Mouse (Mus musculus) T-helper 2 cell (primary cell): ENCODE data around the gene BC025920.

Experiments used
- in situ Hi-C: fragments of 300-600 bp; cut with MboI, MseI; formaldehyde crosslinking; loops from one replicate; pipeline ENCODE4 v1.15.1; 2025; ENCODE audit warnings: high pct_unique_total_duplicates

Gene BC025920

DNA sequence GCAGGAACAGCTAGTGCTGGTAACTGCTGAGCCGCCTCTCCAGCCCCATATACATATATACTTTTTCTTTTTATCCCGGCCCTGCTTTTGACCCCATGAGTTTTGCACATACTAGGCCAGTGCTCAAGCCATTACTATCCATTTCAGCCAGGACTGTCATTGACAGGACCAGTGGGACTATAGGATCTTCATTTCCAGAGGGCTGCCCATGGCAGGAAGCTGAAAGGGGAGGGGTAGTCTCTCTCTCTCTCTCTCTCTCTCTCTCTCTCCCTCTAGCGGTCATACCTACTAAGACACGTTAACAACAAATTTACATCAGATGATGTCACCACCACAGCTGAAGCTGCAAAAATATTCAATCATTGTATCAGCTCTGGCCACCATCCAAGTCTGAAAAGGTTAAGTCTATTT is 3.3 kb upstream of the BC025920 start:
- in situ Hi-C loops: loop anchor here (5.0 kb wide), 1 partner anchor 35 kb away; no protein-coding TSS in a partner anchor

GRCm38 (mm10) chr10:81604019-81604967 is 1.8 kb upstream of the BC025920 start:
- in situ Hi-C loops: loop anchor here (5.0 kb wide), 1 partner anchor 37 kb away; no protein-coding TSS in a partner anchor

- in situ Hi-C loops: loop anchor here (5.0 kb wide), 1 partner anchor 38 kb away; no protein-coding TSS in a partner anchor
Measured at GRCm38 (mm10) chr10:81604968-81605665, 953 bp upstream of the BC025920 start.

GRCm38 (mm10) chr10:81605666-81605973 is 450 bp upstream of the BC025920 start:
- in situ Hi-C loops: no loop called here

GRCm38 (mm10) chr10:81608308-81608707 is 2.2 kb downstream of the BC025920 start:
- in situ Hi-C loops: no loop called here

GRCm38 (mm10) chr10:81612779-81613178 is 6.7 kb downstream of the BC025920 start:
- in situ Hi-C loops: no loop called here

- in situ Hi-C loops: no loop called here
Measured at GRCm38 (mm10) chr10:81615486-81615885, 9.4 kb downstream of the BC025920 start.

DNA sequence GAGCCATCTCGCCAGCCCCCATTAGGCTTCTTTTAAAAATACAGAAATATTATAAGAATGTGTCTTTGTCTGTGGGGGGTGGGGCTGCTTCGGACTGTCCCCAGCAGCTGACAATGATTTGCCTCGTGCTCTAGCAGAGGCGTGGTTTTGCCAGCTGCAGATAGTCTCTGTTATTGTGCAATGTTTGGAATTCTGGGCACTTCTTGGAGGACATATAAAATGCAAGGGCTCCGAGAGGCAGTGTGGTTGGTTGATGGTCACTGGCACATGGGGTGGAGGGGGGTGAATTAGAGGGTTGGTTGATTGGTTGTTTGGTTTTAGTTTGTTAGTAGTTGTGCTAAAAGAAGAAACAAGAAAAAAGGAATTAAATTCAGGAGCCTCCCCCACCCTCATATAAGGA is 13.9 kb downstream of the BC025920 start:
- in situ Hi-C loops: no loop called here

DNA sequence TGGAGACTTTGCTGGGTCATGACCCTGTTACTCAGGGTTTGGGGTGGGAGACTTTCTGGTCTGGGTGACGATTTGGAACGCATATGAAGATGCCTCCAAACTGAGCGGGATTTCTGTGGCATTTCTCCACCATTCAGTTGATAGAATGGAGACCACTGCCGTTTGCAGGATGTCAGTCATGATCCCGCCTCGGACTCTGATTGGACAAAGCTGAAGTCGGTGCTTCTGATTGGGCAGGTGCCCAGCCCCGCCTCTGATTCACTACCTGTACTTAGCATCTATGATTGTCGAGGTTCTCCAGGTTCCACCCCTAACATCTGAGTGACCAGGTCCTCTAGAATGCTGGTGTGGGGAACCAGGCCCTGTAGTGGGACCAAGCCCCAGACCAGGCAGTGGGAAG is 14.7 kb downstream of the BC025920 start:
- in situ Hi-C loops: no loop called here

DNA sequence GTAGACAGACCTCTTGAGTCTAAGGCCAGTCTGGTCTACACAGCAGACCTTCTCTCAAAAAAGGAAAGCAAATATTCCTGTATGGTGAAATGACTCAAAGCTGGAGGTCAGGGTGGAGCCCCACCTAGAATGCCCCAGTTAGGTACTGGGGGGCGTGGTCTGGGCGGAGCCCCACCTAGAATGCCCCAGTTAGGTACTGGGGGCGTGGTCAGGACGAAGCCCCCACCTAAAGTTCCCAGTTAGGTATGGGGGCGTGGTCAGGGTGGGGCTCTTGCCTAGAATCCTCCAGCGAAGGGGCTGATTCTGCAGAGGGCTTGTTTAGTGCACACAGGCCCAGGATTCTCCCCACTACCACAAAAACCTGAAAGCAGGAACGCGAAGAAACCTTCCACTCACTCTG is 17.4 kb downstream of the BC025920 start:
- in situ Hi-C loops: no loop called here

DNA sequence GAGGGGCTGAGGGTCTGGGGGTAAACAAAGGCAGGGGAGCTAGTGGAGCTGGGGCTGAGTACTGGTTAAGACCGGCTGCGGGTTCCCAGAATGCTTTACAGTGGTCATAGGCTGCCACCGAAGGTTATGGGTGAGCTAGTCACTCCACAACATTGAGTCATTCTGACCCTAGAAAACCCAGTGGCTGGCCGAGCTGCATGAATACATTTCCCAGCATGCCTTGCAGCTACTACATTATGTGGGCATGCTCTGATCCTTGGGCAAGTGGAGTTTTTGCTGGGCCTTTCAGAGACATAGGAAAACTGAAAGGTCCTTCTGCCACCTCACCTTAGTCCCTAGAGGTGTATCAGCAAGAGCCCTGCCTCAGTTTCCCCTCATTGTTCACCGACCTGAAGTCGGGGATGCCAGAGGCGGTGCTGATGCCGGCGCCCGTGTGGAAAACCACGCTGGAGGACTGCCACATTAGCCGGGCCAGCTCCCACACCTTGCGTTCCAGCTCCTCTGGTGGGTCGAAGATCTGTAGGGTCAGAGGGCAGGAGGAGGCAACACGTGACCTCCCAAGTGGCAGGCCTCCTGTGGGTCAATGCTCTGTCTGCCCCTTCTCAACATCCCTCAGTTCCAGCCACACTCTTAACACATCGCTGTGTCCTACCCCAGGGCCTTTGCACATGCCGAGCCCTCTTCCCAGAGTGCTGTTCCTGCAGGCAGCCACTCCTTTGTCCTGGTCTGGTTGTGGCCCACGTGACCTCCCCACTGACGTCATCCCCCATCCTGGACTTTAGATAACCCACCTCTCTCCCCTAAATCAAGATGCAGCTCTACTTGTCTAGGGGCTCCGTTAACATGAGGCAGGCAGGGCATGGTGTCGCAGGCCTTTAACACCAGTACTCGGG is 20.3 kb downstream of the BC025920 start:
- in situ Hi-C loops: loop anchor here (25.0 kb wide), 1 partner anchor 1711 kb away; the partner anchor contains the start of gene Slc41a2

GRCm38 (mm10) chr10:81626994-81627835 is 21.1 kb downstream of the BC025920 start, which contains the start of gene Sirt6:
Sirt6 (minus strand) TSS chr10:81627797.
- in situ Hi-C loops: loop anchor here (25.0 kb wide), 1 partner anchor 1710 kb away; the partner anchor contains the start of gene Slc41a2

DNA sequence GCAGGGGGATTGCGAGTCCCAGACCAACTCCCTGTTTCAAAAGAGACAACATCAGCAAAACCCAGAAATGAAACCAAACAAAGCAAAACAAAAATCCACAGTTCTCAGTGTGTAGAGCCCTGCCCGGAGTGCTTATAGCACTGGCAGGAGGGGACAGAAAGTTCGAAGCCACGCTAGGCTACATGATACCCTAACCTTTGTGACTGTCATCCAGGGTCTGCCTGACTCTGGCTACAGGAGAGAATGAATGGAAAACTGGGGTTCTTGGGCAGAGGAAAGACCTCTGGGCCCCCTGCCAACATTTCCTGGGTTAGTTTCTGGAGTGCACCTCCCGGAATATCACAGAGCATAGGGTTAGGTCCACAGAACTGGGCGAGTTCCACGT is 21.8 kb downstream of the BC025920 start:
- in situ Hi-C loops: loop anchor here (25.0 kb wide), 1 partner anchor 1709 kb away; the partner anchor contains the start of gene Slc41a2

GRCm38 (mm10) chr10:81628390-81628789 is 22.3 kb downstream of the BC025920 start, which contains the start of gene Ankrd24:
Ankrd24 (plus strand) TSS chr10:81628540.
- in situ Hi-C loops: loop anchor here (25.0 kb wide), 1 partner anchor 1709 kb away; the partner anchor contains the start of gene Slc41a2

DNA sequence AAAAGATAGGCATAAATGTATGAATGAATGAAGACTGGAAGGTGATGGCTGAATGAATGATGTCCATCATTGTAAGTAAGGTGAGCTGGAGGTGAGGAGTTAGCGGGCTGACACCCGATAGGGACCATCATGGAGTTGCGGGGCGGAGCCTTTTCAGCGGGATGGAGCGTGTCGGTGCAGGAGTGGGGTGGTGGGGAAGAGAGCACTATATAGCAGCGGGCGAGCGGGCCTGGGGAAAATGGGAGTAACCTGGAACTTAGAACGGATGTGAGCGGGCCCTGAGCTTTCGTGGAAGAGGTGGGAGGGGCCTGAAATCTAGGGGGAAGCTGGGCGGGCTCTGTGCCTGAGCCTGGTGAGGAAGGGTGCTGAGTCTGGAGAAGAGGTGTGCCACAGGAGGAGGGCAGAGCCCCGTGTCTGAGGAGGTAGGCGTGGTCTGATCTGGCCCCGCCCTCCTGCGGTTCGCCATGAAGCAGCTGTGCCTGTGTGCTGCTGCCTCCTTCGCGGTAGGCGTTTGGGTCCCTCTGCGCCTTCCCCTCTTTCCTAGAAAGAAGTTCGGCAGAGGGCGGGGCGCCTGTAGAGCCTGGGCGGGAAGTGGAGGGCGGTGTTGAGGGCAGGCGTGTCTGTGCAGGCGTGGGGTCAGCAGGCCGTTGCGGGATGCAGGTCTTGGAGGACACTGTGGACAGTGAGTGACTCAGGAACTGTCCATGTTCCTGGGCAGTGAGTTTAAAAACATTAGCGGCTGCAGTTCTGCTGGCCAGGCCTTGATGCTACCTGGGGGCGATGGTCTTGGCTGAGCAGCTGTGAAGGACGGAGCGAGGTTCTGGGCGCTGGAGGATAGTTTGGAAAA is 27.4 kb downstream of the BC025920 start:
- in situ Hi-C loops: loop anchor here (5.0 to 25.0 kb wide), 2 partner anchors 999 to 1704 kb away; partner anchors contain the start of gene Slc41a2

DNA sequence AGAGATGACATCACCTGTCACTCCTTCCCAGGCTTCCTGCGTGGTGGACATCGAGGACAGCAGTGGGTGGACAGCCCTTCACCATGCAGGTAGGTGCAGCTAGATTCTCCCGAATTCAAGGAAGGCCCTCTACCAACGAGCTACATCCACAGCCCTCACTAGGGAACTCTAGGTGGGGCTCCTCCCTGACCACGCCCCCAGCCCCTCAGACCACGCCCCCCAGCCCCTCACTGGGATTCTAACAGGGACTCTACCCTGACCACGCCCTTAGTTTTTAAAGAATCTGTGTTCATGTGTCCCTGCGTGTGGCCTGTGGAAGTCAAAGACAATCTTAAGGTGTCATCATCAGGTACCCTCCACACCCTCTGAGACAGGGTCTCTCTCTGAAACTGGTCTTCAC is 30.3 kb downstream of the BC025920 start:
- in situ Hi-C loops: loop anchor here (25.0 kb wide), 1 partner anchor 1701 kb away; the partner anchor contains the start of gene Slc41a2

DNA sequence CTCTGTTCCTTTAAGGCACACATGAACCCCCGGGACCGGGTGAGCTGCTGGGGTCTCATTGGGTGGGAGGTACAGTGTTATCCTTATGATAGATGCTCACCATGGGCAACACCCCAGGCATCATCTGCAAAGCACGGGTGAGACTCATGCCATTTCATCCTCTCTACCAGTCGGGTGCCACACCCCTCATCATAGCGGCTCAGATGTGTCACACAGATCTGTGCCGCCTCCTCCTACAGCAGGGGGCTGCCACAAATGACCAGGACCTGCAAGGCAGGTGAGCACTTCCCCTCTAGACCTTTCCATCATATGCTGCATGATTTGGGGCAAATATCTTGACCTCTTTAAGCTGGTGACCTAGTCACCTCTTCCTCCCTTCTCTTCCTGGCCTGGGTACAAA is 32.0 kb downstream of the BC025920 start:
- in situ Hi-C loops: loop anchor here (25.0 kb wide), 1 partner anchor 1699 kb away; the partner anchor contains the start of gene Slc41a2

GRCm38 (mm10) chr10:81640825-81641224 is 34.8 kb downstream of the BC025920 start:
- in situ Hi-C loops: loop anchor here (25.0 kb wide), 1 partner anchor 1696 kb away; the partner anchor contains the start of gene Slc41a2

- in situ Hi-C loops: loop anchor here (25.0 kb wide), 1 partner anchor 1696 kb away; the partner anchor contains the start of gene Slc41a2
Measured at GRCm38 (mm10) chr10:81641566-81641965, 35.5 kb downstream of the BC025920 start.
